Mouse (Mus musculus) bone marrow macrophage, adult 2 months (primary cell): ENCODE measurements at regions not wholly inside any gene's neighbourhood (a gene's known extent, or its start where the extent isn't known, plus 50 kb on each side); places are given as distances from the start of the nearest gene placed in this dataset.

ENCODE experiments used
- CTCF ChIP-seq: IDR thresholded peaks from 2 replicates; pipeline ENCODE4 v1.5.1; 2012; ENCODE audit warnings: low read depth, mild to moderate bottlenecking, low read length, moderate library complexity
- POLR2A ChIP-seq: IDR thresholded peaks from 2 replicates; pipeline ENCODE4 v1.6.1; 2012; ENCODE audit warnings: mild to moderate bottlenecking, low read depth, low read length, borderline replicate concordance

DNA sequence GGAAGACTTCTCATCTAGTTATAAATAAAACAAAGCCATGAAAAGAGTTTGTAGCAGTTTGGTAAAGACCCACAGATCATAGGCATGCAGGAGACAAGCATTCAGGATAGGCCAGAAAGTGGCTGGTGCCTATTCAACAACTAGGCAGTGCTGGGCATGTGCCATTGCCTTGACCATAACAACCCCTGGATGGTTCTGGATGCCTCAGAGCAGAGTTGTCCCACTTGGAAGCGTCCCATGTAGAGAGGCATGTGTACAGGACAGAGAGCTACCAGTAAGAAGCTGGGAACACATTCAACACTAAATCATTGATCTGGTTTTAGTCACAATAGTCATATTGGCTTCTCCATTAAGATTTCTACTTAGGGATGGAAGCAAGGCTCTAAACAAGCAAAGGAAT lies 378.5 kb downstream of the Wdr11 start:
- no peak for TF ChIP-seq CTCF
- TF ChIP-seq POLR2A: no peak
